In genomic region chr9:97272061-97272460, GRCm38 (mm10) we compare ENCODE assay signal across 26 mouse cellular contexts.
"Had no signal": no experiment of that assay in that cellular context is flagged by ENCODE, and none has a peak within 500 bp of the region (broad histone marks: within the 10 kb centered on the region; RNA-seq: fewer than 3 reads in every experiment).

No protein-coding gene starts in this region.

- H3K9me3 ChIP-seq: embryonic facial prominence, embryonic 10.5 days; embryonic facial prominence, embryonic 12.5 days; embryonic facial prominence, embryonic 13.5 days; embryonic facial prominence, embryonic 15.5 days; forebrain, embryonic 10.5 days; forebrain, embryonic 12.5 days; forebrain, embryonic 13.5 days; forebrain, embryonic 15.5 days had no signal

- H3K27ac ChIP-seq: embryonic facial prominence, embryonic 10.5 days; embryonic facial prominence, embryonic 12.5 days; embryonic facial prominence, embryonic 13.5 days; embryonic facial prominence, embryonic 15.5 days; forebrain, embryonic 10.5 days; forebrain, embryonic 12.5 days; forebrain, embryonic 13.5 days; forebrain, embryonic 15.5 days; gastrocnemius, adult 2 months; heart, adult 2 months had no signal

- H3K27me3 ChIP-seq: embryonic facial prominence, embryonic 12.5 days; embryonic facial prominence, embryonic 13.5 days; embryonic facial prominence, embryonic 15.5 days; forebrain, embryonic 12.5 days; forebrain, embryonic 13.5 days; forebrain, embryonic 15.5 days had no signal

- H3K4me1 ChIP-seq: embryonic facial prominence, embryonic 12.5 days; embryonic facial prominence, embryonic 13.5 days; embryonic facial prominence, embryonic 15.5 days; forebrain, embryonic 10.5 days; forebrain, embryonic 12.5 days; forebrain, embryonic 13.5 days; forebrain, embryonic 15.5 days had no signal

- H3K4me3 ChIP-seq: embryonic facial prominence, embryonic 10.5 days; embryonic facial prominence, embryonic 12.5 days; embryonic facial prominence, embryonic 13.5 days; embryonic facial prominence, embryonic 15.5 days; erythroblast, embryonic 14.5 days; forebrain, embryonic 10.5 days; forebrain, embryonic 12.5 days; forebrain, embryonic 13.5 days; forebrain, embryonic 15.5 days; gastrocnemius, adult 2 months; heart, adult 2 months had no signal

- DNase-seq: cerebellum, adult 2 months; cerebellum, adult 8-10 months; cerebellum, adult 9-10 months; cerebellum, adult 9-11 months; cerebellum, postnatal 10 days; cerebellum, postnatal 14 days; cerebellum, postnatal 25 days; cerebellum, postnatal 36 days; embryo, embryonic 11 days; forebrain, postnatal 0 days; gastrocnemius, adult 2 months; gastrocnemius, postnatal 10 days; gastrocnemius, postnatal 14 days; gastrocnemius, postnatal 25 days; gastrocnemius, postnatal 36 days; heart, adult 18-20 months; heart, adult 2 months had no signal

- H3K36me3 ChIP-seq: embryonic facial prominence, embryonic 10.5 days; embryonic facial prominence, embryonic 12.5 days; embryonic facial prominence, embryonic 13.5 days; embryonic facial prominence, embryonic 15.5 days; forebrain, embryonic 10.5 days; forebrain, embryonic 12.5 days; forebrain, embryonic 15.5 days had no signal
